Mouse (Mus musculus) lung, postnatal 0 days (tissue): ENCODE data around the gene Psmd6.

Experiments
- CTCF ChIP-seq: IDR thresholded peaks from 2 replicates; pipeline ENCODE4 v1.5.1; 2016; ENCODE audit warnings: antibody characterized with exemption, mild to moderate bottlenecking
- EP300 ChIP-seq: IDR thresholded peaks from 2 replicates; pipeline ENCODE4 v1.6.1; 2016; ENCODE audit warnings: antibody characterized with exemption, mild to moderate bottlenecking, control low read depth

DNA sequence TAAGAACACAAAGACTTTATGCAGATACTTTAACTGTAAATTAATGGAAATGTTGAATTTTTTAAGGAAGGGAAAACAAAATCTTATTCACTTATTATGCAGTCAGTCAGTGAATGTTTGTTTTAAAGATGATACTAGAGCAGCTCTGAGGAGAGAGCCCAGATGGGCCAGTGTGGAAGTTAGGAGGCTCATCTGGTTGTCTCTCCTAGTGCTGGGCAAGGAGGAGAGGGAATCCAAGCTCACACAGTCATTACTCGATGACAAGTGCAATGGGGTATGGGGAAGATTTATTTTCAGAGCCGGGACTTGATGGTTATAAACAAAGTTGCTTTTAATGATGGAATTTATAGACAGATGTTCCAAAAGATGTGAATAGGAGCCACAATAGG lies 15.9 kb downstream of the Psmd6 start:
- TF ChIP-seq CTCF: no peak
- TF ChIP-seq EP300: no peak
